Mouse (Mus musculus) limb, embryonic 14.5 days (tissue): Measurements from ENCODE around the gene Slc17a1. TPM values are rescaled to one million over a fixed set of nuclear protein-coding genes. Genes with fewer than 3 reads are reported as not detected.

ENCODE experiments used
- ATAC-seq: fragments of 200-750 bp; cut with Nextera tagmentation; 2 replicates; pipeline ENCODE4 v1.8.0; 2017; ENCODE audit warnings: low read depth, moderate number of reproducible peaks, moderate TSS enrichment; ENCODE audit not compliant: low FRiP score
- DNase-seq: peaks from one replicate; pipeline ENCODE4 v3.0.0-alpha.2; 2015; ENCODE audit warnings: low spot score
- H3K27ac ChIP-seq: fragments of 300-500 bp; sonication (generic); replicated peaks from 2 replicates; pipeline ENCODE4 v1.5.1; 2014; ENCODE audit warnings: low read depth, mild to moderate bottlenecking, low read length, moderate library complexity, mixed read lengths
- H3K27me3 ChIP-seq: fragments of 300-500 bp; sonication (generic); 2 replicates; pipeline ENCODE4 v1.6.1; 2014; ENCODE audit warnings: low read length, mixed read lengths; ENCODE audit not compliant: control insufficient read depth, insufficient read depth
- H3K36me3 ChIP-seq: fragments of 300-500 bp; sonication (generic); 2 replicates; pipeline ENCODE4 v1.6.1; 2014; ENCODE audit warnings: mild to moderate bottlenecking, low read length, moderate library complexity, mixed read lengths; ENCODE audit not compliant: control insufficient read depth, insufficient read depth
- H3K4me1 ChIP-seq: fragments of 300-500 bp; sonication (generic); 2 replicates; pipeline ENCODE4 v1.6.1; 2014; ENCODE audit warnings: antibody characterized with exemption, low read length, mixed read lengths; ENCODE audit not compliant: control insufficient read depth, insufficient read depth
- H3K4me2 ChIP-seq: fragments of 300-500 bp; sonication (generic); replicated peaks from 2 replicates; pipeline ENCODE4 v1.6.1; 2014; ENCODE audit warnings: low read depth, mild to moderate bottlenecking, low read length, moderate library complexity; ENCODE audit not compliant: severe bottlenecking
- H3K4me3 ChIP-seq: fragments of 300-500 bp; sonication (generic); replicated peaks from 2 replicates; pipeline ENCODE4 v1.5.1; 2014; ENCODE audit warnings: low read length
- H3K9ac ChIP-seq: fragments of 300-500 bp; sonication (generic); 2 replicates; pipeline ENCODE4 v1.6.1; 2014; ENCODE audit warnings: mild to moderate bottlenecking, low read depth, low read length, moderate library complexity; ENCODE audit not compliant: severe bottlenecking
- H3K9me3 ChIP-seq: fragments of 300-500 bp; sonication (generic); 2 replicates; pipeline ENCODE4 v1.6.1; 2016; ENCODE audit warnings: low read length; ENCODE audit not compliant: control insufficient read depth
- POLR2A ChIP-seq: fragments of 200-500 bp; IDR thresholded peaks from 2 replicates; pipeline ENCODE4 v1.8.0; 2012; ENCODE audit warnings: inconsistent platforms, mild to moderate bottlenecking, moderate library complexity, borderline replicate concordance; ENCODE audit not compliant: insufficient read depth, insufficient read length; ENCODE audit errors: extremely low read depth
- WGBS: fragments of 180-500 bp; shearing (Covaris S2); extraction: QIAGEN DNeasy Blood & Tissue Kit; methylation state at CpG from one replicate; pipeline ENCODE4 v1.1.7; 2014; 5-methylcytosine and 5-hydroxymethylcytosine counted together
- polyA plus RNA-seq, 2 experiments: library from polyadenylated mRNA; depleted of rRNA in 1 of 2; stranded (reverse) in 1 of 2; unstranded in 1 of 2; fragments of >200 nt; fragmentation: Nextera tagmentation in 1 of 2; extraction: Ambion mirVana in 1 of 2; gene quantifications; 2 replicates each; pipeline versions ENCODE4 v1.2.1 to v1.2.3; 2012 to 2014

The Slc17a1 gene
- 0.04 and 0.05 TPM in 2 replicates for polyA plus RNA-seq (2012; rRNA removed)
- 0.30 TPM in 1 of 2 replicates, not detected in the other for polyA plus RNA-seq (2014; fragmentation: Nextera tagmentation; extraction: Ambion mirVana)

DNA sequence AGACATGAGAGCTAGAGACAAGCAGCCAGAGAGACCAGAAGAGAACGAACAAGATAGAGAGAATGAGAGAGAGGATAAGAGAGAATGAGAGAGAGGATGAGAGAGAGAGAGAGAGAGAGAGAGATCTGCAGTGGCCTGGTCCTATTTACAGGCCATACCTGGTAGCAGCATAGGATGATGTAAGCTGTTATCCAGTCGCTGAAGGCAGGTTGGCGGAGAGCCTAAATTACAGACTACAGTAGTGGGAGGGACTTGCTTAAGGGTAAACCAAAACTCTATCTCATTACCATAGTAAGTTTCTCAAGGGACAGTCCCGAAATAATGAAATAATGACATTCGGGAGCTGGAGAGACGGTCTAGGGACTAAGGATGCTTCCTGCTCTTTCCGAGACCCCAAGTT, at the start of gene Slc17a1:
Gene Slc17a1 (plus strand): TSS at position 346 of the 400 bp plus-strand sequence.
- peaks cover 10% of the 10 kb centered on the region for H3K4me1 ChIP-seq
- no peaks in the 10 kb centered on the region for H3K9me3 ChIP-seq
- H3K27me3 ChIP-seq: no peaks in the 10 kb centered on the region
- no peak for TF ChIP-seq POLR2A
- no peak for ATAC-seq
- DNase-seq: peak; percentile 25
- no peak within 1 kb of the TSS for H3K9ac ChIP-seq
- H3K4me2 ChIP-seq: no peak within 1 kb of the TSS
- H3K27ac ChIP-seq: 0 out of 2 replicates have a peak within 1 kb of the TSS, but pooled peaks have one; percentile 19
- 79% methylated on average over 7 of the region's 7 CpGs for WGBS
- H3K36me3 ChIP-seq: no peaks in the 10 kb centered on the region
- no peak within 1 kb of the TSS for H3K4me3 ChIP-seq

DNA sequence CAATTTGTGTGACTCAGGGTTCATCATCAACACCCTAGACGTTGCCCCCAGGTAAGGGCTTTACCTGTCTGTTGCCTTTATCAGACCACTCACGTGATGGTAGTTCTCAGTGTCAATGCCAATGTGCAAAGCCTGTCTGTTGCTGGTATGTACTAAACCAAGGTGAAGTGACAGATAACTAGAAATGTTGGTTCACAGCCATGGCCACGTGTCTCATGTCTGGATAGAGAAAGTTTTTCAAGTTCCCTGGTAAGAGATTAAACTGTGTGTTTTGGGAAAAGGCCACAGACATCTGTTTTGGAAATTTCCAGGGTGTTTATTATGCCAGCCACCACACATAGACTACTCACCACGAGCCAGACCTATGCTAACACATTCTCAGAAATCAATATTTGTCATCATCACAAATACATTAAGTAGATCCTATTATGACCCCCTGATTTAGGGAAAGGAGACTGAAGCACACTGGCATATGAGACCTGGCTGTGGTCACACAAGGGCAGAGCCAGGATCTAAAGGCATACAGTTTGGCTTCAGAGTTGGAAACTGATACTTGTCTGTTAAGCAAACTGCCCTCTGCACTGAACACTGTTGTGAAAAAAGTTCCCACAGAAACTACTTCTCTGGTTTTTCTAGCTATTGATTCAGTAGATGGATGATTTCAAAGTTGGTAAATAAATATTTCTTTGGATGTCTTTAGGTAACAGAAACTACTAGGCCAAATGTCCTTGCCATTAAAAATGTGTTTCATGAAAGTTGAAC, 47.2 kb upstream of the Slc17a1 start:
- no peak for TF ChIP-seq POLR2A
- H3K9ac ChIP-seq: no peak overlapping the region
- H3K27ac ChIP-seq: no peak overlapping the region
- H3K27me3 ChIP-seq: no peaks in the 10 kb centered on the region
- no peak overlapping the region for H3K4me2 ChIP-seq
- no peak overlapping the region for H3K4me3 ChIP-seq
- H3K36me3 ChIP-seq: no peaks in the 10 kb centered on the region
- H3K9me3 ChIP-seq: no peaks in the 10 kb centered on the region
- DNase-seq: no peak
- H3K4me1 ChIP-seq: 0 out of 2 replicates have a peak, but pooled peaks cover 3% of the 10 kb centered on the region
- 69% methylated on average over 4 of the region's 4 CpGs for WGBS
- no peak for ATAC-seq

DNA sequence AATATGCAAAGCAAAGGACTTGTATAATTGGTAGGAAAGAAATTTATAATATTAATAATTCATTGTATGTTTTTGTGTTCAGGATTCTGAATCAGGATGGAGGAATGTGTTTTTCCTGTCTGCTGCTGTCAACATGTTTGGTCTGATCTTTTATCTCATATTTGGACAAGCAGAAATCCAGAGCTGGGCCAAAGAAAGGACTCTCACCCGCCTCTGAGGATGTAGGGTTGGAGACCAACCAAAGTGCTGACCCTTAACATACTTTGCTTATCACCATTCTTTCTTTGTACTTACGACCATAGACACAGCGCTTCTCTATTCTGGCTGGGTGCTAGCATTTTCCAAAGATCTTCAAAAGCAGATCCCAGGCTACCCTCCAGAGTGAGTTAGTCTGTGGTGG, 45.3 kb upstream of the Slc17a1 start:
- TF ChIP-seq POLR2A: no peak
- Histone ChIP-seq H3K4me3 (no peak overlapping the region), H3K27ac (no peak overlapping the region), H3K4me1 (0 out of 2 replicates have a peak, but pooled peaks cover 3% of the 10 kb centered on the region), H3K27me3 (no peaks in the 10 kb centered on the region), H3K9ac (no peak overlapping the region), H3K9me3 (no peaks in the 10 kb centered on the region), H3K4me2 (no peak overlapping the region), H3K36me3 (no peaks in the 10 kb centered on the region)
- WGBS: 84% methylated on average over 3 of the region's 3 CpGs
- ATAC-seq (no peak), DNase-seq (no peak)

DNA sequence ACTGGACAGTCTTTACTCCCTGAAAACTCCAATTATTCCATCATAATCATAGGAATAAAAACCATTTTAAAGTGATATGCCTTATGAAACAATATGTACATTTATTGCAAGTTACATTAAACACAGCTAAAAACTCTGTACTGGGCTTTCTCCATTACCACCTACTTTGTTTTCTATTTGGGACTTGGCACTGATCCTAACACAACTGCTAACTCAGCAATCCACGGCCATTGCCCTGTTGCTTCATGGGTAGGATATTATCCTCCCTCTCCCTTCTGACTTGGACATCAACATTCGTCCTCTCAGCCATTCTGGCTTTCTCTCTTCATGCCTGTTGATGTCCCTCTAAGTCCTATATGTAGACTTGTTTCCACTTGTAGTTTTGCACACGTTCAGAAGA, 40.9 kb upstream of the Slc17a1 start:
- 69% methylated on average over 3 of the region's 3 CpGs for WGBS
- no peak for TF ChIP-seq POLR2A
- H3K9me3 ChIP-seq: no peaks in the 10 kb centered on the region
- no peak overlapping the region for H3K27ac ChIP-seq
- no peaks in the 10 kb centered on the region for H3K36me3 ChIP-seq
- DNase-seq (no peak), ATAC-seq (no peak)
- no peak overlapping the region for H3K4me3 ChIP-seq
- H3K4me1 ChIP-seq: no peaks in the 10 kb centered on the region
- H3K4me2 ChIP-seq: no peak overlapping the region
- no peaks in the 10 kb centered on the region for H3K27me3 ChIP-seq
- H3K9ac ChIP-seq: no peak overlapping the region

DNA sequence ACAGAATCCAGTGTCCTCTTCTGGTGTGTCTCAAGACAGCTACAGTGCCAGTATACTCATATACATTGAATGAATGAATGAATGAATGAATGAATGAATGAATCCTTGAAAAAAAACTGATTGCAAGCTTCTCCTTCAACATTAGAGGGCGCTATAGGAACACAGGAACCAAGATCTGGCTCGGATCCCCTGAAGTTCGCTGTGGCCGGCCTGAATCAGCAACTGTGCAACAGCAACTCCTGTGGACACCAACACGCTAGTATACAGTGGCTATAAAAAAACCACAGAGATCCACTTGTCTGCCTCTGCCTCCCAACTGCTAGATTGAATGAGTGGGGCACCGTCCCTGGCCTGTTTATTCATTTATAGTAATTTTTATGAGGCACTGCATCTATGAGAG, 34.5 kb upstream of the Slc17a1 start:
- 10% methylated on average over 6 of the region's 6 CpGs for WGBS
- H3K27ac ChIP-seq: no peak overlapping the region
- no peaks in the 10 kb centered on the region for H3K9me3 ChIP-seq
- no peak for TF ChIP-seq POLR2A
- no peak overlapping the region for H3K9ac ChIP-seq
- DNase-seq: peak; percentile 63
- no peak overlapping the region for H3K4me3 ChIP-seq
- H3K27me3 ChIP-seq: no peaks in the 10 kb centered on the region
- no peaks in the 10 kb centered on the region for H3K4me1 ChIP-seq
- no peak; the same call in 1 of the 2 replicates for ATAC-seq
- no peak overlapping the region for H3K4me2 ChIP-seq
- no peaks in the 10 kb centered on the region for H3K36me3 ChIP-seq
